Comparison of ENCODE assay signal across 24 mouse cellular contexts in the genomic region with DNA sequence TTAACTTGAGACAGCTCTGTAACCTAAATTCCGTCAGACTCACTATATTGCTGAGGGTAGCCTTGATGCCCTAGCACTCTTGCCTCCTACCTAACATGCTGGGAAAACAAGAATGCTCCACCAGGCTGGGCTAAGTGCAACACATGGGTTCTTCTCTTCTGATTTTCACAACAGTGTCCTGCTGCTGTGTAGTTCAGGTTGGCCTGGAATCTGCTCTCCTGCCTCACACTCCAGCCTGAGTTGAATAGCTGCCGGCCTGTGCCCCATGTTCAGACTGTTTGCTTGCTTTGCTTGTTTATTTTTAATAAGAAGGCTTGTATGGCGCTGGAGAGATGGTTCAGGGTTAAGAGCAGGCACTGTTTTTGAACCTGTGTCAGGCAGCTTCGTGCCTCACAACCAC.
"Had no signal": no experiment of that assay in that cellular context is flagged by ENCODE, and none has a peak within 500 bp of the region (broad histone marks: within the 10 kb centered on the region; RNA-seq: fewer than 3 reads in every experiment).

No protein-coding gene starts in this region.

- H3K9me3 ChIP-seq: heart, embryonic 15.5 days; hindbrain, embryonic 13.5 days; hindbrain, embryonic 15.5 days; kidney, embryonic 15.5 days; limb, embryonic 13.5 days; limb, embryonic 15.5 days; liver, embryonic 12.5 days had no signal

- H3K4me1 ChIP-seq: heart, embryonic 13.5 days; heart, embryonic 15.5 days; hindbrain, embryonic 13.5 days; hindbrain, embryonic 15.5 days; kidney, embryonic 15.5 days; limb, embryonic 13.5 days; limb, embryonic 15.5 days; liver, embryonic 12.5 days had no signal

- DNase-seq: gastrocnemius, postnatal 14 days; gastrocnemius, postnatal 36 days; heart, adult 2 months; heart, postnatal 14 days; heart, postnatal 36 days; kidney, adult 11 months; kidney, adult 2 months; kidney, adult 9 months; kidney, postnatal 14 days; kidney, postnatal 36 days; layer of hippocampus, adult 9-11 months; layer of hippocampus, postnatal 36 days; left cerebral cortex, postnatal 4 days had no signal

- H3K4me3 ChIP-seq: heart, adult 2 months; heart, embryonic 13.5 days; heart, embryonic 15.5 days; hindbrain, embryonic 13.5 days; hindbrain, embryonic 15.5 days; kidney, embryonic 15.5 days; limb, embryonic 13.5 days; limb, embryonic 15.5 days; liver, embryonic 12.5 days had no signal

- H3K27ac ChIP-seq: heart, adult 2 months; heart, embryonic 13.5 days; heart, embryonic 15.5 days; hindbrain, embryonic 13.5 days; hindbrain, embryonic 15.5 days; hindbrain, postnatal 0 days; kidney, embryonic 15.5 days; kidney, postnatal 0 days; limb, embryonic 13.5 days; limb, embryonic 15.5 days; liver, embryonic 12.5 days; liver, embryonic 14.5 days had no signal

- H3K36me3 ChIP-seq: heart, embryonic 15.5 days; hindbrain, embryonic 15.5 days; limb, embryonic 13.5 days; limb, embryonic 15.5 days; liver, embryonic 12.5 days had no signal

- H3K27me3 ChIP-seq: heart, embryonic 13.5 days; heart, embryonic 15.5 days; hindbrain, embryonic 13.5 days; hindbrain, embryonic 15.5 days; kidney, embryonic 15.5 days; limb, embryonic 13.5 days; limb, embryonic 15.5 days; liver, embryonic 12.5 days had no signal
